Mouse (Mus musculus) midbrain, embryonic 16.5 days (tissue): ENCODE data around the gene Evx2. TPM values are rescaled to one million over a fixed set of nuclear protein-coding genes. Genes with fewer than 3 reads are reported as not detected.
A peak's percentile ranks its signal among the peaks of the same experiment; 100 is the strongest.

Experiments
- ATAC-seq: fragments of 200-750 bp; cut with Nextera tagmentation; 2 replicates; pipeline ENCODE4 v1.8.0; 2017; ENCODE audit warnings: moderate TSS enrichment
- H3K27ac ChIP-seq: fragments of 300-500 bp; sonication (generic); 2 replicates; pipeline ENCODE4 v1.5.1; 2014; ENCODE audit warnings: mild to moderate bottlenecking, low read length, mixed read lengths
- H3K27me3 ChIP-seq: fragments of 300-500 bp; sonication (generic); 2 replicates; pipeline ENCODE4 v1.6.1; 2014; ENCODE audit warnings: low read depth, low read length, mixed read lengths; ENCODE audit not compliant: control insufficient read depth, insufficient read depth
- H3K36me3 ChIP-seq: fragments of 300-500 bp; sonication (generic); 2 replicates; pipeline ENCODE4 v1.6.1; 2014; ENCODE audit warnings: mild to moderate bottlenecking, low read length, moderate library complexity, mixed read lengths; ENCODE audit not compliant: control insufficient read depth, insufficient read depth
- H3K4me1 ChIP-seq: fragments of 300-500 bp; sonication (generic); 2 replicates; pipeline ENCODE4 v1.6.1; 2014; ENCODE audit warnings: mild to moderate bottlenecking, low read length, mixed read lengths; ENCODE audit not compliant: control insufficient read depth, insufficient read depth
- H3K4me2 ChIP-seq: fragments of 300-500 bp; sonication (generic); 2 replicates; pipeline ENCODE4 v1.6.1; 2014; ENCODE audit warnings: mild to moderate bottlenecking, low read length, mixed read lengths
- H3K4me3 ChIP-seq: fragments of 300-500 bp; sonication (generic); 2 replicates; pipeline ENCODE4 v1.5.1; 2014; ENCODE audit warnings: low read depth, mild to moderate bottlenecking, low read length, moderate library complexity, mixed read lengths
- H3K9ac ChIP-seq: fragments of 300-500 bp; sonication (generic); 2 replicates; pipeline ENCODE4 v1.6.1; 2014; ENCODE audit warnings: low read depth, low read length, mixed read lengths
- H3K9me3 ChIP-seq: fragments of 300-500 bp; sonication (generic); replicated peaks from 2 replicates; pipeline ENCODE4 v1.6.1; 2014; ENCODE audit warnings: mild to moderate bottlenecking, low read length, mixed read lengths; ENCODE audit not compliant: control insufficient read depth, poor library complexity, severe bottlenecking
- WGBS: fragments of 180-500 bp; shearing (Covaris S2); extraction: QIAGEN DNeasy Blood & Tissue Kit; methylation state at CpG from one replicate; pipeline ENCODE4 v1.1.7; 2014; 5-methylcytosine and 5-hydroxymethylcytosine counted together
- polyA plus RNA-seq: library from polyadenylated mRNA; unstranded; fragments of >200 nt; fragmentation: Nextera tagmentation; extraction: Ambion mirVana; gene quantifications from 2 replicates; pipeline ENCODE4 v1.2.1, GENCODE M21; 2015

Gene Evx2
- polyA plus RNA-seq, 1 experiment from 2014 or later, result 0.21 TPM

DNA sequence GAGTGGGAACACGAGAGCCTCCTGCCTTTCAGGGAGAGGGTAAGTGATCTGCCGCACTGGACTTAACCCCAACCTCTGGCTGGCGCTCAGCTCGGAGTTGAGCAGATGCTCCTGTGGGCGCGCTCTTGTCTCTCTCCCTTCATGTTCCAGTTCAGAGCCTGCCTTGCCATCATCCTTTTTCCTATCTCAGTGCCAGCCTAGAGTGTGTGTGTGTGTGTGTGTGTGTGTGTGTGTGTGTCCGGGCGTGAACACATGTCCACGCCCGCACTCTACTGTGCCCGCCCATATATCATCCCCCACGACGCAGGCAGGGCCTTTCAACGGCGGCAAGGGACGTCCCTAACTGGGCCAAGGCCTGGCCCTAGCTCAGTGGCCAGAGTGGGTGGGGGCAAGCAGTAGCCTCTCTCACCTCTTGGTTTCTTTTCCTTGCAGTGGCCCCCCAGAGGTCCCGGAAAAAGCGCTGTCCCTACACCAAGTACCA is 24.2 kb upstream of the Evx2 start:
- peaks cover 87% of the 10 kb centered on the region for H3K27me3 ChIP-seq
- H3K4me2 ChIP-seq, result no peak overlapping the region
- 0 out of 2 replicates have a peak, but pooled peaks cover 6% of the 10 kb centered on the region for H3K4me1 ChIP-seq
- no peaks in the 10 kb centered on the region for H3K36me3 ChIP-seq
- no peaks in the 10 kb centered on the region for H3K9me3 ChIP-seq
- H3K9ac ChIP-seq, result no peak overlapping the region
- no peak overlapping the region for H3K4me3 ChIP-seq
- no peak overlapping the region for H3K27ac ChIP-seq
- no peak for ATAC-seq
- under 1% methylated on average over 18 of the region's 18 CpGs for WGBS

DNA sequence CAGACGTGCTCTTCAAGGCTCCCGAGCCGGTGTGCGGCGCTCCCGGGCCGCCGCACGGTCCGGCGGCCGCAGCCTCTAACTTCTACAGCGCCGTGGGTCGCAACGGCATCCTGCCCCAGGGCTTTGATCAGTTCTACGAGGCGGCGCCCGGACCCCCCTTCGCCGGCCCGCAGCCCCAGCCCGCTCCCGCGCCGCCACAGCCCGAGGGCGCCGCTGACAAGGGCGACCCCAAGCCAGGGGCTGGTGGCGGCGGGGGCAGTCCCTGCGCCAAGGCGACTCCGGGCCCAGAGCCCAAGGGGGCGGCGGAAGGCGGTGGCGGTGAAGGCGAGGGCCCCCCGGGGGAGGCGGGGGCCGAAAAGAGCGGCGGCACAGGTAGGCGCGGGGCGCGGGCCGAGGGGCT is 23.4 kb upstream of the Evx2 start:
- Histone ChIP-seq H3K9ac (no peak overlapping the region), H3K9me3 (no peaks in the 10 kb centered on the region), H3K36me3 (no peaks in the 10 kb centered on the region), H3K4me1 (0 out of 2 replicates have a peak, but pooled peaks cover 6% of the 10 kb centered on the region), H3K4me3 (peak overlapping the region; percentile 18; the same call in 1 of the 2 replicates), H3K4me2 (no peak overlapping the region), H3K27me3 (peaks cover 90% of the 10 kb centered on the region), H3K27ac (no peak overlapping the region)
- WGBS, result under 1% methylated on average over 27 of the region's 51 CpGs
- ATAC-seq, result no peak

DNA sequence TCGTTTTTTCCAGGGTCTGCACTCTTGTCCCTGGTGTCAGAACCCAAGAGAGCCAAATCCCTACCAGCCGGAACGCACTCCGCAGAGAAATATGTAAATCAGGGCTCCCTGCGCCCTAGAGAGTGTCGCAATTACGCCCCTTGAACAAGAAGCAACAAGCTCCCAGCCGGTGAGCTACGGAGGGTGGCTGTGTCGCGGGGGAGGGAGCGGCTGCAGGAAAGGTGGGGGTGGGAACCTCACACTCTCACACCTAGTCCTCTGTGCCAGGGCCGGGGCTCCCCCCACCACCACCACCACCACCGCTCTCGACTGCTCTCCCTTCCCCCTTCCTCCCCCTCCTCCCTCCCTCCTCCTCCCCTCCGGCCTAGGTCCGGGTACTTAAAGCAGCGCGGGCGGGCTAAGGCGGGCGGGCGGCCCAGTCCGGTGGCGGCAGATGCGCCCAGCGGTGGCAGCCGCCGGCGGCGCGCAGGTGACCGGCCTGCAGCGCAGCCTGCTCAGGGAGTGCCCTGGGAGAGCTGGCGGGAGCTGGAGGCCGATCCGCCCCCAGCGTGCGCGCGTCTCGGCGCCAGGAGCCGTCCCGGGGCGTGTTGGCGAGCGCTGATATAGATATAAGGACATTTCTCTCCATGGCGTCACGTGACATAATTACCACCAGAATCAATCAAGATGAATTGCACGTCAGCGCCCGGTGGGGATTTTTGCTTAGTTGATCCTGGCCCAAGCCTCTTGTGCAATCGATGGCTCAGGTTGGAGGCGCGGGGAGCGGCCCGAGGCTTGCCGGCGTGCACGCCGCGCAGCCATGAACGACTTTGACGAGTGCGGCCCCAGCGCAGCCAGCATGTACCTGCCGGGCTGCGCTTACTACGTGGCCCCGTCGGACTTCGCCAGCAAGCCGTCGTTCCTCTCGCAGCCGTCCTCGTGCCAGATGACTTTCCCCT is 22.5 kb upstream of the Evx2 start:
- Histone ChIP-seq H3K9me3 (no peaks in the 10 kb centered on the region), H3K9ac (no peak overlapping the region), H3K27me3 (peaks cover 92% of the 10 kb centered on the region), H3K4me2 (peak overlapping the region; percentile 5), H3K27ac (no peak overlapping the region), H3K4me1 (0 out of 2 replicates have a peak, but pooled peaks cover 6% of the 10 kb centered on the region), H3K36me3 (no peaks in the 10 kb centered on the region), H3K4me3 (peak overlapping the region; percentile 18; the same call in 1 of the 2 replicates)
- peak; percentile 25; the same call in 1 of the 2 replicates for ATAC-seq
- WGBS, result under 1% methylated on average over 71 of the region's 78 CpGs

DNA sequence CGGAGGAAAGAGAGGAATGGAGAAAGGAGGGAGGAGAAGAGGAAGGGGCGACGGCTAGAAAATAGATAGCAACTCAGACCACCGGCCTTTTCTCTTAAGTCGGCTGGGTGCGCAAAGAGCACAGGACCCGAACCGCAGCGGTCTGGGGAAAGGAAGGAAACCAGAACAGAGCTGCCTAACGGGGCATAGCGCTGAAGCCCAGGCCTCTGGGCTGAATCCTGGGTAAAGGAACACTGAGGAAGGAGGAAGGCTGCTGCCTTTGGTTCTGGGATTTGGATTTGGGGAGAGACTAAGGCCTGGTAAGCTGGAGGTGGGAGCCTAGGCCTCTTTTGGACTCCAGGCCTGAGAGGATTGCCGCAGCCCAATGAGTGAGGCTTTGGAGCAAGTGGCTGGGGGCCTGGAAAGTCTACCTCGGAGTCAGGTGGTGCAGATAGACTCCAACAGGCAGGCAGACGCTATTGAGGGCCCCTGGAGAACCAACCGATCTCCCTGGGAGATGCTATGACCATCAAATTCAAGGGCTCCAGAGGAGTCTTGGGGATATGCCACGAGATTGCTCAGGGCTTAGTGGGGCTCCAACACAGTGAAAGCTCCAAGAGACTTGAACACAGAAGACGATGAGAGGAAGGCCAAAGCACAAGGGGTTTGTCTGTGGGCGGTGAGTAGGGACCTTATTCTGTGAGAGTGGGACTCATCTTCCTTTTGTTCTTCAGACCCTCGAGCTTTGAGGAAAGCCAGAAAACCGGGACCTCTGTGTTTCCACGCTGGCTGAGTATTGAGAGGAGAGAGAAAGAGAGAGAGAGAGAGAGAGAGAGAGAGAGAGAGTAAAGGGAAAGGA is 21.4 kb upstream of the Evx2 start:
- H3K4me3 ChIP-seq, result no peak overlapping the region
- H3K27me3 ChIP-seq, result peaks cover 98% of the 10 kb centered on the region
- H3K9me3 ChIP-seq, result no peaks in the 10 kb centered on the region
- H3K4me1 ChIP-seq, result 0 out of 2 replicates have a peak, but pooled peaks cover 6% of the 10 kb centered on the region
- ATAC-seq, result no peak
- H3K4me2 ChIP-seq, result no peak overlapping the region
- H3K9ac ChIP-seq, result no peak overlapping the region
- H3K36me3 ChIP-seq, result no peaks in the 10 kb centered on the region
- no peak overlapping the region for H3K27ac ChIP-seq
- under 1% methylated on average over 21 of the region's 21 CpGs for WGBS

DNA sequence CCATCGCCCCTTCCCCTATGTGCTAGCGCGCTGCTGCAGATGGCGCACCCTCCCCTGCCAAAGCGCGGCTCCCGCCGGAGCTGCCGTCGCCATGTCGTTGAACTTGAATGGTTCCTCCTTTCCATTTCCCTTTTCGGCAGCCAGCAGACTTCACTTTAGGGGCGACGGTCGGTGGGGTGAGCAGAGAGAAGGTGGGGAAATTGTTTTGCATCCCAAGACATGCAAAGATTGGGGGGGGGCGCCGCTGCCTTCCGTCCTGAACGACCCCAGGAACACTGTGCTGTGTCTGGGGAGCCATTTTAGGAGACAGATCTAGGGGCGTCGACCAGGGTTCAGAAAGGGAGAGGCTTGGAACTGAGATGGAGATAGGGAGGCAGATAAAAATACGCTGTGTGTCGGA is 20.6 kb upstream of the Evx2 start:
- no peak overlapping the region for H3K4me2 ChIP-seq
- no peak for ATAC-seq
- H3K9ac ChIP-seq, result no peak overlapping the region
- H3K4me3 ChIP-seq, result no peak overlapping the region
- no peaks in the 10 kb centered on the region for H3K36me3 ChIP-seq
- no peaks in the 10 kb centered on the region for H3K9me3 ChIP-seq
- WGBS, result under 1% methylated on average over 23 of the region's 23 CpGs
- H3K4me1 ChIP-seq, result 0 out of 2 replicates have a peak, but pooled peaks cover 6% of the 10 kb centered on the region
- peaks cover 99% of the 10 kb centered on the region for H3K27me3 ChIP-seq
- no peak overlapping the region for H3K27ac ChIP-seq

DNA sequence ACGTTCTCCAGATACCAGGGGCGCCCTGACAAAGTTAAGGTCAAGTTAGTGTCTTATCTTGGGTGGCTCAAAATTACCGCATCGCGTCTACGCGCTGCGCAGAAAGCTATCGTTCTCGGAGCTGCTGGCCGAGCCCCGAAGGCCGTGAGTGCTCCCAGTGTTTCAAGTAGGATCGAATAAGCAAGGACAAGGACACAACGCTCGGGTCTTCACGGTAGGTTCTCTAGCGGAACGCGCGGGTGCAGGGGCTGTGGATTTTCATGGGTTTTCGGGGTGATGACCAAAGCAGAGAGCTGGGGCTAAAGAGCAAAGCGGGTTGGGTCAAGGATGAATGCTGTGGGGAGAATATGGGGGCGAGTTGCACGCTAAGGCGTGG is 20.2 kb upstream of the Evx2 start:
- Histone ChIP-seq H3K4me1 (0 out of 2 replicates have a peak, but pooled peaks cover 6% of the 10 kb centered on the region), H3K9me3 (no peaks in the 10 kb centered on the region), H3K4me3 (no peak overlapping the region), H3K4me2 (no peak overlapping the region), H3K27ac (no peak overlapping the region), H3K27me3 (peaks cover 97% of the 10 kb centered on the region), H3K9ac (no peak overlapping the region), H3K36me3 (no peaks in the 10 kb centered on the region)
- no peak for ATAC-seq
- under 1% methylated on average over 26 of the region's 26 CpGs for WGBS

DNA sequence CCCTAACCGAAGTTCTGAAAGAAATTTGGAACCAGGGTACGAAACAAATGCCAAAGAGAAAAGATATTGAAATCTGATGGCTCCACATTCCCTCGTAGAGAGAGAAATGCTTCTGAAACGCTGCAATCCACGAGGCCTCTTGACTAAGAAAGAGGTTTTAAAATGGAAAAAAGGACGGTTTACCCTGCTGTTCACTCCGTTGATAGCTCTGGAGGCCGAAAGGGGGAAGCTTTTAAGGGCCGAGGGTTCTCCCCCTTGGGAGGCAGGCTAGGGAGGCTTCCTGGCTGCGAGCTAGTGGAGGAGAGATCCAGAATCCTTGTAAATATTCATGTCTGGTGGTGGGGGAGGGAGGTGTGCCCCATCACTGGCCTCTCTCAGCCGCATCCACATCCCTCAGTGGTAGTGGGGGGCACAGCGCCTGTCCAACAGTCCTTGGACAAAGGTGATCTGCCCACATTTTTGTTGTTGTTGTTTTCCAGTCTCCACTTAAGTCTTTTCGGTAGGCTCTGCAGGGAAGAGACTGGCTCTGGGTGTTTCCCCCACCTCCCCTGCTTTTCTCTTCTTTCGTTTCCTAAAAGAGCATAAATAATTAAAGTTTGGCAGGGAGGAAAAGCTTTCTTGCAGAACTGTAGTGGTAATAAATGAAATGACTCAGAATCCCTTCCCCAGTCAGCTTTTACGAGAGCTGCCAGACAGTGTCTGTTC is 19.7 kb upstream of the Evx2 start, which contains the start of gene Hoxd11:
Gene Hoxd11 (plus strand): TSS at position 667 of the 705 bp plus-strand sequence.
- Histone ChIP-seq H3K4me1 (0 out of 2 replicates have a peak, but pooled peaks cover 6% of the 10 kb centered on the region), H3K27me3 (peaks cover 97% of the 10 kb centered on the region), H3K4me3 (no peak within 1 kb of the TSS), H3K9me3 (no peaks in the 10 kb centered on the region), H3K36me3 (no peaks in the 10 kb centered on the region), H3K27ac (no peak within 1 kb of the TSS), H3K9ac (no peak within 1 kb of the TSS), H3K4me2 (no peak within 1 kb of the TSS)
- WGBS, result under 1% methylated on average over 15 of the region's 15 CpGs
- ATAC-seq, result no peak

DNA sequence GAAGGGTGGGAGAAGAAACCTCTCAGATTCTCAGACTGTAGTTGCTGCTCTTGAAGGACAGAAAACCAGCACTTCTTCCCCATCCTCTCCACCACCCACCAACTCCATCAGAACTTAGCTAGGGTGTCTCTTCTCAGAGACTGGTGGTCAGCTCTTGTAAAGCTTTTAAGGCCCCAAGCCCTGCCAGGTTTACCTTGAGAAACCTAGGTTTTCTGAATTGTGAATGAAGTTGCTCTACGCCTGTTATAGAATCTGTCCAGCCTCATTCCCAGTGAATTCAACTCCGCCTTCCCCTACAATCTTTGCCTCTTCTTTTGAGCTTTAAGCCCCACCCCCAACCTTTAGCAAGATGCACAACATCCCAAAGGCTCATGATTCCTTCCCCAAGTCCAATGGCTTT is 17.7 kb upstream of the Evx2 start:
- Histone ChIP-seq H3K27ac (no peak overlapping the region), H3K4me2 (no peak overlapping the region), H3K9me3 (no peaks in the 10 kb centered on the region), H3K9ac (no peak overlapping the region), H3K4me1 (peaks cover 6% of the 10 kb centered on the region; the same call in 1 of the 2 replicates), H3K27me3 (peaks cover 98% of the 10 kb centered on the region), H3K4me3 (no peak overlapping the region), H3K36me3 (no peaks in the 10 kb centered on the region)
- no peak for ATAC-seq
- WGBS, result 15% methylated on average over 2 of the region's 2 CpGs
